Mouse (Mus musculus): Measurements from ENCODE around the gene Zc3h12c. TPM values are rescaled to one million over a fixed set of nuclear protein-coding genes. Genes with fewer than 3 reads are reported as not detected.

Gene Zc3h12c
- polyA plus RNA-seq, 2 experiments, result 2.9 to 4.7 TPM

GRCm38 (mm10) chr9:52167506-52167862 lies 888 bp downstream of the Zc3h12c start:
- H3K36me3 ChIP-seq (ENCODE audit: control insufficient read depth, insufficient read depth, low read length), result no peaks in the 10 kb centered on the region
- WGBS, result 5% methylated on average over 8 of the region's 8 CpGs
- H3K4me1 ChIP-seq (ENCODE audit: control insufficient read depth, insufficient read depth, low read length), result peaks cover 10% of the 10 kb centered on the region; the same call in 1 of the 2 replicates
- peak overlapping the region; percentile 91 for H3K27ac ChIP-seq (replicated peaks; ENCODE audit: low read depth, low read length)
- ATAC-seq (ENCODE audit: low FRiP score, low read depth), result no peak
- peaks cover 9% of the 10 kb centered on the region; the same call in 1 of the 2 replicates for H3K27me3 ChIP-seq (ENCODE audit: control insufficient read depth, insufficient read depth, low read length)
- peak overlapping the region; percentile 87 for H3K4me3 ChIP-seq (replicated peaks; ENCODE audit: low read length)
- no peaks in the 10 kb centered on the region for H3K9me3 ChIP-seq (ENCODE audit: control insufficient read depth, low read length)
- H3K4me2 ChIP-seq (replicated peaks; ENCODE audit: low read depth, low read length, severe bottlenecking), result peak overlapping the region; percentile 60
- no peak for DNase-seq (ENCODE audit: low spot score)
- TF ChIP-seq POLR2A (IDR thresholded peaks at IDR 0.05; ENCODE audit: borderline replicate concordance, extremely low read depth, insufficient read depth, insufficient read length), result no peak
- H3K9ac ChIP-seq (ENCODE audit: low read depth, low read length, severe bottlenecking), result peak overlapping the region; percentile 97

GRCm38 (mm10) chr9:52167084-52167483 lies 1.3 kb downstream of the Zc3h12c start:
- Histone ChIP-seq H3K9me3 (ENCODE audit: control insufficient read depth, low read length) (no peaks in the 10 kb centered on the region), H3K9ac (ENCODE audit: low read depth, low read length, severe bottlenecking) (no peak overlapping the region), H3K36me3 (ENCODE audit: control insufficient read depth, insufficient read depth, low read length) (no peaks in the 10 kb centered on the region), H3K4me1 (ENCODE audit: control insufficient read depth, insufficient read depth, low read length) (peaks cover 10% of the 10 kb centered on the region; the same call in 1 of the 2 replicates), H3K4me3 (replicated peaks; ENCODE audit: low read length) (peak overlapping the region; percentile 87), H3K27me3 (ENCODE audit: control insufficient read depth, insufficient read depth, low read length) (peaks cover 9% of the 10 kb centered on the region; the same call in 1 of the 2 replicates), H3K4me2 (replicated peaks; ENCODE audit: low read depth, low read length, severe bottlenecking) (peak overlapping the region; percentile 60), H3K27ac (replicated peaks; ENCODE audit: low read depth, low read length) (no peak overlapping the region)
- no peak for TF ChIP-seq POLR2A (IDR thresholded peaks at IDR 0.05; ENCODE audit: borderline replicate concordance, extremely low read depth, insufficient read depth, insufficient read length)
- DNase-seq (ENCODE audit: low spot score), result no peak
- ATAC-seq (ENCODE audit: low FRiP score, low read depth), result no peak
- WGBS, result 11% methylated on average over 3 of the region's 3 CpGs

- no peak overlapping the region for H3K4me3 ChIP-seq (replicated peaks; ENCODE audit: low read length)
- H3K9me3 ChIP-seq (ENCODE audit: control insufficient read depth, low read length), result no peaks in the 10 kb centered on the region
- ATAC-seq (ENCODE audit: low FRiP score, low read depth), result no peak
- H3K9ac ChIP-seq (ENCODE audit: low read depth, low read length, severe bottlenecking), result no peak overlapping the region
- no peak overlapping the region for H3K27ac ChIP-seq (replicated peaks; ENCODE audit: low read depth, low read length)
- no peak for DNase-seq (ENCODE audit: low spot score)
- H3K4me2 ChIP-seq (replicated peaks; ENCODE audit: low read depth, low read length, severe bottlenecking), result no peak overlapping the region
- H3K36me3 ChIP-seq (ENCODE audit: control insufficient read depth, insufficient read depth, low read length), result no peaks in the 10 kb centered on the region
- H3K27me3 ChIP-seq (ENCODE audit: control insufficient read depth, insufficient read depth, low read length), result peaks cover 9% of the 10 kb centered on the region; the same call in 1 of the 2 replicates
- WGBS, result 92% methylated on average over 3 of the region's 3 CpGs
- H3K4me1 ChIP-seq (ENCODE audit: control insufficient read depth, insufficient read depth, low read length), result peaks cover 10% of the 10 kb centered on the region; the same call in 1 of the 2 replicates
- no peak for TF ChIP-seq POLR2A (IDR thresholded peaks at IDR 0.05; ENCODE audit: borderline replicate concordance, extremely low read depth, insufficient read depth, insufficient read length)
Observed at GRCm38 (mm10) chr9:52165706-52166090, 2.7 kb downstream of the Zc3h12c start.

- TF ChIP-seq POLR2A (IDR thresholded peaks at IDR 0.05; ENCODE audit: borderline replicate concordance, extremely low read depth, insufficient read depth, insufficient read length), result no peak
- Histone ChIP-seq H3K4me1 (ENCODE audit: control insufficient read depth, insufficient read depth, low read length) (peaks cover 10% of the 10 kb centered on the region; the same call in 1 of the 2 replicates), H3K4me3 (replicated peaks; ENCODE audit: low read length) (no peak overlapping the region), H3K9ac (ENCODE audit: low read depth, low read length, severe bottlenecking) (no peak overlapping the region), H3K36me3 (ENCODE audit: control insufficient read depth, insufficient read depth, low read length) (no peaks in the 10 kb centered on the region), H3K4me2 (replicated peaks; ENCODE audit: low read depth, low read length, severe bottlenecking) (no peak overlapping the region), H3K27ac (replicated peaks; ENCODE audit: low read depth, low read length) (no peak overlapping the region), H3K9me3 (ENCODE audit: control insufficient read depth, low read length) (no peaks in the 10 kb centered on the region), H3K27me3 (ENCODE audit: control insufficient read depth, insufficient read depth, low read length) (peaks cover 9% of the 10 kb centered on the region; the same call in 1 of the 2 replicates)
- DNase-seq (ENCODE audit: low spot score), result no peak
- WGBS, result 85% methylated on average over 13 of the region's 13 CpGs
- no peak for ATAC-seq (ENCODE audit: low FRiP score, low read depth)
Observed at GRCm38 (mm10) chr9:52165076-52165705, 3.2 kb downstream of the Zc3h12c start.

DNA sequence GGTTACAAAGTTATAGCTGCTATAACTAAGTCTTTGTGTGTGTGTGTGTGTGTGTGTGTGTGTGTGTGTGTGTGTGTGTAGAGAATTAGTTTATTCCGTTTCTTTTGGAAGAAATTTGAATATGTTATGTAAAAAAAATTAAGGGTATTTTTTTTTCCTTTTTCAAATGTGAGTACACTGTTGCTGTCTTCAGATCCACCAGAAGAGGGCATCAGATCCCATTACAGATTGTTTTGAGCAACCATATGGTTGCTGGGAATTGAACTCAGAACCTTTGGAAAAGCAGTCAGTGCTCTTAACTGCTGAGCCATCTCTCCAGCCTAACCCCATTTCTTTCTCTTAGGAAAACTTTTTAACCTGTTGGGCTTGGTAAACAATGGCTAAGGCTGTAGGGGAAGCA lies 7.9 kb downstream of the Zc3h12c start:
- Histone ChIP-seq H3K27ac (replicated peaks; ENCODE audit: low read depth, low read length) (no peak overlapping the region), H3K27me3 (ENCODE audit: control insufficient read depth, insufficient read depth, low read length) (no peaks in the 10 kb centered on the region), H3K4me3 (replicated peaks; ENCODE audit: low read length) (no peak overlapping the region), H3K4me1 (ENCODE audit: control insufficient read depth, insufficient read depth, low read length) (no peaks in the 10 kb centered on the region), H3K9ac (ENCODE audit: low read depth, low read length, severe bottlenecking) (no peak overlapping the region), H3K4me2 (replicated peaks; ENCODE audit: low read depth, low read length, severe bottlenecking) (no peak overlapping the region), H3K36me3 (ENCODE audit: control insufficient read depth, insufficient read depth, low read length) (no peaks in the 10 kb centered on the region), H3K9me3 (ENCODE audit: control insufficient read depth, low read length) (no peaks in the 10 kb centered on the region)
- WGBS, result 96% methylated on average over 1 of the region's 1 CpGs
- TF ChIP-seq POLR2A (IDR thresholded peaks at IDR 0.05; ENCODE audit: borderline replicate concordance, extremely low read depth, insufficient read depth, insufficient read length), result no peak
- ATAC-seq (ENCODE audit: low FRiP score, low read depth) (no peak), DNase-seq (ENCODE audit: low spot score) (no peak)

Data from limb, embryonic 14.5 days (tissue).